Mouse (Mus musculus): ENCODE measurements around the gene Ppp1r8. TPM values are rescaled to one million over a fixed set of nuclear protein-coding genes. Genes with fewer than 3 reads are reported as not detected.
A peak's percentile ranks its signal among the peaks of the same experiment; 100 is the strongest.

Gene Ppp1r8
- polyA plus RNA-seq, 1 experiment from 2014 or later, result 60.4 TPM

DNA sequence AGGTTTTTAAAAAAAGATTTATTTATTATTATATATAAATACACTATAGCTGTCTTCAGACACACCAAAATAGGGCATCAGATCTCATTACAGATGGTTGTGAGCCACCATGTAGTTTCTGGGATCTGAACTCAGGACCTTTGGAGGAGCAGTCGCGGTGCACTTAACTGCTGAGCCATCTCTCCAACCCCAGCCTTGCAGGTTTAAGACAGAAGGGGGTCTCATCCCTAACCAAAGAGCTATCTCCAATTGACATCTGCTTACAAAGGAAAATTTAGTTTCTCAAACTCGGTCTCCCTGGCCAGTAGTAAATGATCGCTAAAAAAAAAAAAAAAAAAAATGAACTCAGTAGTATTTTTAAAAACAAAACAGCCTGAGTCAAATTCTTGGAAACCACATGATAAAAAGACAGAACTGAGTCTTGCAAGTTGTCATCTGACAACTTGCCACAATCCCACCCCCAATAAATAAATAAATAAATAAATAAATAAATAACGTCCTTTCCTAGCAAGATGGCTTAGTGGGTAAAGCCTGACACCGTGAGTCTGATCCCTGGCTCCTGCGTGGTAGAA, 36.3 kb downstream of the Ppp1r8 start:
- Histone ChIP-seq H3K36me3 (ENCODE audit: insufficient read depth) (no peaks in the 10 kb centered on the region), H3K4me2 (no peak overlapping the region), H3K27ac (ENCODE audit: low read depth) (no peak overlapping the region), H3K9me3 (ENCODE audit: low read depth, low read length) (no peaks in the 10 kb centered on the region), H3K4me1 (ENCODE audit: insufficient read depth) (no peaks in the 10 kb centered on the region), H3K4me3 (ENCODE audit: low read depth, low read length) (no peak overlapping the region), H3K9ac (no peak overlapping the region), H3K27me3 (ENCODE audit: insufficient read depth, low read length) (no peaks in the 10 kb centered on the region)
- 82% methylated on average over 7 of the region's 7 CpGs for WGBS
- DNase-seq (no peak), ATAC-seq (ENCODE audit: insufficient read depth) (no peak)
- no peak for TF ChIP-seq CTCF (IDR thresholded peaks at IDR 0.05; ENCODE audit: low read depth)

DNA sequence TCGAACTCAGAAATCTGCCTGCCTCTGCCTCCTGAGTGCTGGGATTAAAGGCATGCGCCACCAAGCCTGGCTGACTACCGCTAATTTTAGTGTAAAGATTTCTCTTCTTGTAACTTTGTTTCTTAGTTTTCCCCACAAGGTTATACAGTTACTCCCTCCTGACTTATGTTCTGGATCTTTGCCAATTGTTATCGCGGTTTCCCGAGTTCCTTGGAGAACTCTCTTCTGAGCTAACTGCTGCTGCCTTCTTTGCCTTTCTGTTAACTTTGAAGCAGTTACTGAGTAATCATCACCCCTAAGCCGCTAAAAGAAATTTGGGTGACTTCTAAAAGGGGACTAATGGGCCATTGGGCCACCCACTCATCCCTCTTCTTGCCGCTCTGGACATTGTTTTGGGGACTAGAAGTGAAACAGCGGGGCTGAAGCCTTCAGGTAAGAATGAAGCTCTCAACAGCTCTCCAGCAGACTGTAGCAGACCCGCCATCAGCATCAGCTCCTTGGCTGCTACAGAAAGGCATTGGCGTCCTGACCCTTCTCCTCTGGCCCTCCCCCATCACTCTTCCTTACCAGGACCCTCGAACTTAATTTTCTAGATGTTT, 37.3 kb downstream of the Ppp1r8 start:
- Histone ChIP-seq H3K4me1 (ENCODE audit: insufficient read depth) (no peaks in the 10 kb centered on the region), H3K4me3 (ENCODE audit: low read depth, low read length) (no peak overlapping the region), H3K9me3 (ENCODE audit: low read depth, low read length) (no peaks in the 10 kb centered on the region), H3K27me3 (ENCODE audit: insufficient read depth, low read length) (no peaks in the 10 kb centered on the region), H3K27ac (ENCODE audit: low read depth) (no peak overlapping the region), H3K36me3 (ENCODE audit: insufficient read depth) (no peaks in the 10 kb centered on the region), H3K9ac (no peak overlapping the region), H3K4me2 (no peak overlapping the region)
- no peak for TF ChIP-seq CTCF (IDR thresholded peaks at IDR 0.05; ENCODE audit: low read depth)
- 65% methylated on average over 12 of the region's 12 CpGs for WGBS
- DNase-seq (peak; percentile 68), ATAC-seq (ENCODE audit: insufficient read depth) (no peak)

DNA sequence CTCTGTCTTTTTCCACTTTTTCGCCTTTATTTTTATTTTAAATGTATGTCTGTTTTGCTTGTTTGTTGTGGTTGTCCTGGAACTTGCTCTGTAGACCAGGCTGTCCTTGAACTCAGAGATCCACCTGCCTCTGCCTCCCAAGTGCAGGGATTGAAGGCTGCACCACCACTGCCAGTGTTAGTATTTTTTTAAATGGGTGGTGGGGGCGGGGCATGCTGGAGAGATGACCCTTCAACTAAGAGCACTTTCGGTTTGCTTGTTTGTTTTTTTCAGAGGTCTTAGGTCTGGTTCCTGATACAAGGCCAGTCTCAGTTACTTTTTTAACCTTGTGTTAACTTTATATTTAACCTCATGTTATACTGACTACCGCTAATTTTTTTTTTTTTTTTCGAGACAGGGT, 37.8 kb downstream of the Ppp1r8 start:
- H3K36me3 ChIP-seq (ENCODE audit: insufficient read depth), result no peaks in the 10 kb centered on the region
- H3K4me2 ChIP-seq, result no peak overlapping the region
- H3K27me3 ChIP-seq (ENCODE audit: insufficient read depth, low read length), result no peaks in the 10 kb centered on the region
- no peaks in the 10 kb centered on the region for H3K4me1 ChIP-seq (ENCODE audit: insufficient read depth)
- WGBS, result 77% methylated on average over 5 of the region's 5 CpGs
- no peak for DNase-seq
- ATAC-seq (ENCODE audit: insufficient read depth), result no peak
- H3K9ac ChIP-seq, result no peak overlapping the region
- TF ChIP-seq CTCF (IDR thresholded peaks at IDR 0.05; ENCODE audit: low read depth), result no peak
- no peak overlapping the region for H3K27ac ChIP-seq (ENCODE audit: low read depth)
- H3K9me3 ChIP-seq (ENCODE audit: low read depth, low read length), result no peaks in the 10 kb centered on the region
- no peak overlapping the region for H3K4me3 ChIP-seq (ENCODE audit: low read depth, low read length)

DNA sequence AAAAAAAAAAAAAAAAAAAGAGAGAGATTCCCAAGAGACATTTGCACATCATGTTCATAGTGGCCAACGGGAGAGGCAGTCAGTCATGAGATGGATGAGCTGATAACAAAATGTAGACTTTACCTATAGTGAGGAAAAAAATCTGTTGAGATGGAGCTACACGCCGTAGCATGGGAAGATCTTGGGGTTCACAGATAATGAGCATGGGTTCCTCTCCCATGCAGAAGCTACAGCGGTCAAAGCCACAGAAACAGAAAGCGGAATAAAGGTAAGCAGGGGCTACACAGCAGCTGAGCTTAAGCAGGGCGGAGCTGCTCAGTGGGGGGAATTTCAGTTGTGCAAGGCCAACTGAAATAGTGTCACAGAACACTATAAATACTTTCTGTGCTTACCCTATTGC, 38.6 kb downstream of the Ppp1r8 start:
- Histone ChIP-seq H3K36me3 (ENCODE audit: insufficient read depth) (no peaks in the 10 kb centered on the region), H3K4me2 (no peak overlapping the region), H3K9ac (no peak overlapping the region), H3K4me3 (ENCODE audit: low read depth, low read length) (no peak overlapping the region), H3K27me3 (ENCODE audit: insufficient read depth, low read length) (no peaks in the 10 kb centered on the region), H3K9me3 (ENCODE audit: low read depth, low read length) (no peaks in the 10 kb centered on the region), H3K4me1 (ENCODE audit: insufficient read depth) (no peaks in the 10 kb centered on the region), H3K27ac (ENCODE audit: low read depth) (no peak overlapping the region)
- DNase-seq (no peak), ATAC-seq (ENCODE audit: insufficient read depth) (no peak)
- no peak for TF ChIP-seq CTCF (IDR thresholded peaks at IDR 0.05; ENCODE audit: low read depth)
- 86% methylated on average over 6 of the region's 6 CpGs for WGBS

DNA sequence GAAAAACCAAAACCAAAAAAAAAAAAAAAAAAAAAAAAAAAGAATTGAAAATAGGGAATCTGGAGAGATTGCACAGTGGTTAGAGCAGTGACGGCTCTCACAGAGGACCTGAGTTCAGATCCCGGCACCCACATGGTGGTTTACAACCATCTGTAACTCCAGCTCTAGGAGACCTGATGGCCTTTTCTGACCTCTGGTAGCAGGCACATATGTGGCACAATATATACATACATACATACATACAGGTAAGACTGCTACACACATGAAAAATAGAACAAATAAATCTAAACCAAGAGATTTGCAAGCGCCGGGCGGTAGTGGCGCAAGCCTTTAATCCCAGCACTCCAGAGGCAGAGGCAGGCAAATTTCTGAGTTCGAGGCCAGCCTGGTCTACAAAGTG, 39.1 kb downstream of the Ppp1r8 start:
- DNase-seq (no peak), ATAC-seq (ENCODE audit: insufficient read depth) (no peak)
- Histone ChIP-seq H3K27ac (ENCODE audit: low read depth) (no peak overlapping the region), H3K4me2 (no peak overlapping the region), H3K9ac (no peak overlapping the region), H3K27me3 (ENCODE audit: insufficient read depth, low read length) (no peaks in the 10 kb centered on the region), H3K4me1 (ENCODE audit: insufficient read depth) (no peaks in the 10 kb centered on the region), H3K4me3 (ENCODE audit: low read depth, low read length) (no peak overlapping the region), H3K36me3 (ENCODE audit: insufficient read depth) (no peaks in the 10 kb centered on the region), H3K9me3 (ENCODE audit: low read depth, low read length) (no peaks in the 10 kb centered on the region)
- 96% methylated on average over 7 of the region's 7 CpGs for WGBS
- no peak for TF ChIP-seq CTCF (IDR thresholded peaks at IDR 0.05; ENCODE audit: low read depth)

DNA sequence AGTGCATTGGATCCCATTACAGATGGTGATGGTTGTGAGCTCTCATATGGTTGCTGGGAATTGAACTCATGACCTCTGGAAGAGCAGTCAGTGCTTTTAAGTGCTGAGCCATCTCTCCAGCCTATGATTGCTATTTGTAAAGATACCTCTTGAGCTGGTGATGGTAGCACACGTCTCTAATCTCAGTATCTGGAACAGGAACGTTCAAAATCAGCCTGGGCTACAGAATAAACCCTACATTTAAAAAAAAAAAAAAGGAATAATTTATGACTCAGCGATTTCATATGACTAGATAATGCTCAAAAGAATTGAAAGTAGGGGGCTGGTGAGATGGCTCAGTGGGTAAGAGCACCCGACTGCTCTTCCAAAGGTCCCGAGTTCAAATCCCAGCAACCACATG, 39.8 kb downstream of the Ppp1r8 start:
- Histone ChIP-seq H3K36me3 (ENCODE audit: insufficient read depth) (no peaks in the 10 kb centered on the region), H3K9me3 (ENCODE audit: low read depth, low read length) (no peaks in the 10 kb centered on the region), H3K27ac (ENCODE audit: low read depth) (no peak overlapping the region), H3K4me2 (no peak overlapping the region), H3K9ac (no peak overlapping the region), H3K4me1 (ENCODE audit: insufficient read depth) (no peaks in the 10 kb centered on the region), H3K27me3 (ENCODE audit: insufficient read depth, low read length) (no peaks in the 10 kb centered on the region), H3K4me3 (ENCODE audit: low read depth, low read length) (no peak overlapping the region)
- WGBS, result 85% methylated on average over 5 of the region's 5 CpGs
- no peak for ATAC-seq (ENCODE audit: insufficient read depth)
- no peak for DNase-seq
- TF ChIP-seq CTCF (IDR thresholded peaks at IDR 0.05; ENCODE audit: low read depth), result no peak

DNA sequence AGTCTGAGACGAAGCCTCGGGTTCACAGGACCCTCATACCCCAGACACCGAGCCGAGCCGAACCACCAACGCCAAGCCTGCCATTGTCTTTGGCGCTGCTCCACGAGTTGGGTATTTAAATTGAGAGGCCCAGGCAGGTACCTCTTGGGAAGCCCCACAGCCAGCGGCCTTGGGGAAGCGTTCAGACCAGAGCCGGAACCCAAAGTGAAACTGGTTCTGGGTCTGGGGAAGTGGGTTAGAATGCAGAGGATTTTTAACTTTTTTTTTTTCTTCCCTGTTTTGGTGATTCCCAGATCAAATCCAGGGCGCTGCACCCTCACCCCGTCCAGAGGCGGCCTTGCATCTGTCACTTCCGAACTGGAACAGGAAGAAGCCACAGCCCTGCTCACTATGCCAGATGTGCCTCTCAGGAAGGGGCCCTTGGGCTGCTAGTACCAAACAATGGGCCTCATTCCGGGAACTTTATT, 40.8 kb downstream of the Ppp1r8 start:
- WGBS, result 56% methylated on average over 16 of the region's 16 CpGs
- Histone ChIP-seq H3K4me1 (ENCODE audit: insufficient read depth) (no peaks in the 10 kb centered on the region), H3K27ac (ENCODE audit: low read depth) (peak overlapping the region; percentile 58; the same call in 1 of the 2 replicates), H3K27me3 (ENCODE audit: insufficient read depth, low read length) (no peaks in the 10 kb centered on the region), H3K4me3 (ENCODE audit: low read depth, low read length) (no peak overlapping the region), H3K9ac (no peak overlapping the region), H3K36me3 (ENCODE audit: insufficient read depth) (no peaks in the 10 kb centered on the region), H3K4me2 (0 out of 2 replicates have a peak overlapping the region, but pooled peaks have one; percentile 20), H3K9me3 (ENCODE audit: low read depth, low read length) (no peaks in the 10 kb centered on the region)
- TF ChIP-seq CTCF (IDR thresholded peaks at IDR 0.05; ENCODE audit: low read depth), result no peak
- ATAC-seq (ENCODE audit: insufficient read depth), result no peak
- DNase-seq, result peak; percentile 55

Data from lung, embryonic 14.5 days (tissue).